Mouse (Mus musculus) spleen, adult 2 months (tissue): ENCODE results near the gene Gatad2a.

Experiments used
- CTCF ChIP-seq: fragments of 200-500 bp; IDR thresholded peaks from 2 replicates; pipeline ENCODE4 v1.5.1; 2011; ENCODE audit warnings: mild to moderate bottlenecking, inconsistent platforms; ENCODE audit not compliant: insufficient read depth, insufficient read length, insufficient replicate concordance; ENCODE audit errors: extremely low read depth
- POLR2A ChIP-seq: fragments of 200-500 bp; IDR thresholded peaks from 2 replicates; pipeline ENCODE4 v1.6.1; 2011; ENCODE audit warnings: low read depth, low read length, inconsistent platforms

GRCm38 (mm10) chr8:69935431-69935830, 60.8 kb downstream of the Gatad2a start:
- no peak for TF ChIP-seq POLR2A
- TF ChIP-seq CTCF = no peak
